Mouse (Mus musculus) right cerebral cortex, postnatal 10 days (tissue): ENCODE measurements at regions not wholly inside any gene's neighbourhood (a gene's known extent, or its start where the extent isn't known, plus 50 kb on each side); places are given as distances from the start of the nearest gene placed in this dataset.

ENCODE experiments used
- DNase-seq, 2 experiments: peaks; one replicate each; pipeline ENCODE4 v3.0.0; 2021; ENCODE audit warnings: low spot score in 2 of 2

DNA sequence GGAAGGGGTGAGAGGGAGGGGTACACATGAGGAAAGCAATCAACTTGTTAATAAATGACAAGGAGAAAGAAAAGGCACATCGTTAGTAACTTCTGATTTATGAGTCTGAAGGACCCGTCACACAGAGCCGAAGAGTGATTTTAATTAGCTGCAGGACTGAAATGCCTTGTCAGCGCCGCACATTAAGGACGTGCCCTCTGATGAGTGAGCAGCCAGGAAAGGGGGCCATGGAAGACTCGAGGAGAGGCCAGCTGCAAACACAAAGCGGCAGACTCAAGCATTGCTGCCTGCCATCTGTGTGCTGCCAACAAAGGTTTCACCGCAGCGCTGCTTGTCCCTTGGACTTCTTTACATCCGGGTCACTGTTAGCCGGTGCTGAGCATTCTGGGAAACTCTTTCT lies 184.8 kb upstream of the Fn1 start:
- DNase-seq = no peak

DNA sequence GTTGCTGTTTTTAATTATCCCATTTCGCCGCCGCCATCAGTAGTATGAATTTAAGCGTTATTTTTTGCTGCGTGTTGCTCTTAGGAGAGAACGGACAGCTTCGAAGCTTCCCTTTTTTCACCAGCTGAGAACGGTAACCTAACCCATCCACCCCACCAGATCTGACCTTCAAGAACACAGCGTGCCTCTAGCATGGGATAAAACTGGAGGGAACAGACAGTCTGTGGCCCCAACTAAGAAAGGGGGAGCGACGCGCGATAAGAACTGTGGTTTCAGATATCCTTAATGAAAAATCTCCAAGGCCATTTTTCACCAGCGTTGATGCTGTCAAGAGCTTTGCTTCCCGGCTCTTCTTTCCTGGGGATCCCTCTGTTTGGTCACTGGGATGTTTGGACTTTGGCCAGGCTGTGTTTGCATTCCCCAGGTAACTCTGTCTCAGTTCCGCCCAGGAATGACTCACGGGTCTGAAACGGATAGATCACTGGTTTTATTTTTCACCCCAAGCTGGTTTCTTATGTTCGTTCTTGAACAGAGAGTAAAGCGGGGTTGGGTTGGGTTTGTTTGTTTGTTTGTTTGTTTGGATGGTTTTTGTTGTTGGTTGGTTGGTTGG lies 184.1 kb upstream of the Fn1 start:
- DNase-seq = no peak

DNA sequence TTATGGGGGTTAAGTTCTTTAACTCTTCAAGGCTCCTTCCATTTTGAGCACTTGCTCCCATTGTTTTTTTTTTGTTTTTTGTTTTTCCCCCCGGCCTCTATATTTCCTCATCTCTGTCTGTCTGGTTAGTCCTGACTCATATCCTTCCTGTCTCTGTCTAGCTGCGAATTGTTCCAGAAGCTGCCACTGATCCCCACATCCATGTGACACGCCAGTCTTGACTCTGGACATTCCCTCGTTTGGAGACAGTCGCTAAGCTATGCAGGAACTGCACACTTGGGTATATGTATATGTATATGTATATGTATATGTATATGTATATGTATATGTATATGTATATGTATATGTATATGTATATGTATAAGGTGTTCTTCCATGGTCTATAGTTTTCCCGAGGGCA lies 177.4 kb upstream of the Fn1 start:
- DNase-seq = no peak

DNA sequence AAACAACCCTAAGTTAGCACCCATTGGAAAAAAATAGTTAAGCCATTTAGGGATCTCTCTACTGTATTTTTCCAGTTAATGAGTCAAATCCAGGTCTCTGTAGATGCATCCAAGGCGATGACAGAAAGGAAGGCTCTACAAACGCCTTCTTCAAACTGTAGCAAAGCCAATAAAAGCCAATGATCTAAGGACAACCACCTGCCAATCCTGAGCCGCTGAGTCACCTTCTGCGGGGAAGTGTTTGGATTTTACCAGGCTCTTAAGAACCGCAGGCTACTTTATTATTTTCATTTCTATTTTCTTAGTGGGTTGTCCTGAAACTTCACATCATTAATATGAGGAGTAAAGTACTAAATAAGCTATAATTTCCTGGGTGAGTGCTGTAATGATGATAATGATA lies 171.4 kb upstream of the Fn1 start:
- DNase-seq = no peak

DNA sequence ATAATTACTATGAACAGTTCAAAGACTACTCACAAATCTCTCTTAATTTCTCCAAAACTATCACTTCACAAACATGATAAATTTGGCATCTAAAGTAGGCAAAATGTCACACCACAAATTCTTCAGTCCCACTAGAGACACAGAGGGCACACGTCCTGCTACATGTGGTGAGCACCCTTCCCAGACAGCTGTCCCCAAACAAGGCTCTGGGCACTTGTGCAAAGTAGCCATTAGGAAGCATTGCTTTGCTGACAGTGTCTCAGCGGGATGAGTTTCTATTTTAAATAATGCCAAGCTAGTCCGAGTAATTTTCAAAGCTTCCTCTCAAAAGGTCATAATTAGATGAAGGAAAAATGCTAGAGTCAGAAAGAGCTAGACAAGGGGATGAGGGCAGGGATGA lies 169.1 kb upstream of the Fn1 start:
- DNase-seq = no peak

DNA sequence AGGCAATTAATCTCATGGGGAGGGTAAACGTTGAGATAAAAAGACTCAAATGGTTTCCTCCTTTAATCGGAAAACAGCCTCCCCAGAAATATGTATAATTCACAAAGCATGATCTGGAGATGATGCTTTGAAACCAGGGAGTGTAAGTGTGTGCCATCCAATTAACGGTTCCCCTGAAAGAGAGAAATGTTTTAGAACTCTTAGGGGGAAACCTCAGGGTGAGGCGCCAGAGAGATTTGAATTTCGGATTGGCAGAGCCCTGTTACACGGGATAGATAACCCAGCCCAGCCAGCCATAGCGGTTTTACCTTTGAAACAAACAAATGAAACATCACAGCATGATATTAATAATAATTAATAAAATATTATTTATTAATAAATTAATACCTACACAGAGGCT lies 168.1 kb upstream of the Fn1 start:
- DNase-seq = no peak

DNA sequence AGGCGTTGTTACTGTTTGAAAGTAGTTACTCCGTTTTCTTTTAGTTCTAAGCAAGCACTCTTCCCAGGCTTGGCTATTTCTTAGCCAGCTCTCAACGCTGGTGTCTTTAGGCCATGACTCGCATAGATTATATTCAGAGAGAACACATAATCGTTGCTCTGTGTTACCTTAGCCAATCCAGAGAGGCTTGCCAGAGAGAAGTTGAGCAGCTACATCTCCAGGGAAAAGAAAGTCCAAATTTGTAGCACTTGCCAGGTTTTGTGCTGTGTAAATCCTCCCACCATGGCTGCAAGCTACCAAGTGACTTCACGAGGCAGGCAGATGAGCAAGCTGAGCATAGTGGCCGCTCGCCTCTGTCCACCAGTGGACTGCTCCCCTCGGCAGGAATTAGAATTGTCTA lies 163.3 kb upstream of the Fn1 start:
- no peak for DNase-seq

DNA sequence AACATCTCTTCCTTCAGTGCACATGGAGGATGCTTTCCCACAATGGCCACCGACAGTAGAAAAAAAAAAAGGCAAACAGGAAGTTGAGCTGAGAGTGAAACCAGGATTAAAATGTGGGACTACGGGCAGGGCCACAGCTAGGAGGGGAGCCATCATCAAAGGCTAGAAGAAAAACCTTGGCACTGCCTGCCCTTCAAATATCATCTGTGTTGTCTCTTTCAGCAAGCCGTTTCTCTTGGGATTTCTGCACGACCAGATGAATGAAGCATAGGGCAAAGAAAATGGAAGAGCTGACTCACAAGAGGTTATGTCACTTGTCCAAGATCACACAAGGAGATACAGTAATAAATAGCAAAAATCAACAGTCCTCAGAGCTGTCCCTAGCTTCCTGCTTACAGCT lies 161.1 kb upstream of the Fn1 start:
- no peak for DNase-seq

DNA sequence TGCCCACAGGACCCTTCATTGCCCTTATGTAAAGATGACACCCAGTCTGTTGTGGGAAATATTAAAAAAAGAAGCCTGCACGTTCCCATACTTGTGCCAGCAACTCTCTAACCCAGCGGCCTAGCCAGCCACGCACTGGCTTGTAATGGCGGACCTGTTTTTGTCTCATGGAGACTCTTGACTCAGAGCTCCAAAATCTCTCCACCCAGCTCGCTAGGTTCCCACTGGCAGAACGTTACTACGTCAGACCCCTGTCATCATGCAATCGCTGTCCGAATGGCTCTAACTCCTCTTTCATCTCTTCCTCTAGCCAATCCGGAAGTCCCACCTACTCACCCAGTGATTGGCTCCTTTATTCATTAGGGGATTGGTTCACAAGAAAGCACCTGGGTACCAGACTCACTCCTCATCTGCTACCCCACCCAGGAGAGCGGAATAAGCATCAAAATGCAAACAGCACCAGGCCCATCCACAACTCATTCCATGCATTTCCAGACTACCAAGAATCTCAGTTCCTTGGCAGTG lies 159.2 kb upstream of the Fn1 start:
- no peak for DNase-seq

DNA sequence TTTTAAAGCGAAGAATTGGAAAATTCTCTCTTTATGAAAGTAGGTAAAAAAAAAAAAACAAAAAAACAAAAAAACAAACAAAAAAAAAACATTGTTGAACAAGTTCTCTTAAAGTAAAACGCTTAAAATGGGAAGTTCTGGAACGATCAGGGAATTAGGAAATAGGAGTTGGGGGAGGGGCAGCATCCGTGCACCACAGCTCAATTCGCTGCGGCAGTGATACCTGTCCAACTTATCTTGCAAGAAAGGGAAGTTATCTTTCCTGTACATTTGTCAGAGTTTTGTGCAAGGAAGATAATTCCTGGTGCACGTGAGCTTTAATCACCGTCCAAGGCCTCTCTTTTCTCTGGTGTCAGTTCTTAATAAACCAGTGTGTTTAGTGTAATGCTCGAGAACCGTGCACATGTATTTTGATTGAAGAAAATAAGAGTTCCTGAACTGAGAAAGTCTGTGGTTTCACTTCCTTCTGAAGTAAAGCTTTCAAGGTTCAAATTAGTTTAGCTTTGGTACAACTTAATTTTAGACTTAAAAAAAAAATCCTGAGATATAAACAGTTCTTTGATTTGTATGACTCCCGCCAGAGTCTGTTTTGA lies 158.3 kb upstream of the Fn1 start:
- no peak for DNase-seq

DNA sequence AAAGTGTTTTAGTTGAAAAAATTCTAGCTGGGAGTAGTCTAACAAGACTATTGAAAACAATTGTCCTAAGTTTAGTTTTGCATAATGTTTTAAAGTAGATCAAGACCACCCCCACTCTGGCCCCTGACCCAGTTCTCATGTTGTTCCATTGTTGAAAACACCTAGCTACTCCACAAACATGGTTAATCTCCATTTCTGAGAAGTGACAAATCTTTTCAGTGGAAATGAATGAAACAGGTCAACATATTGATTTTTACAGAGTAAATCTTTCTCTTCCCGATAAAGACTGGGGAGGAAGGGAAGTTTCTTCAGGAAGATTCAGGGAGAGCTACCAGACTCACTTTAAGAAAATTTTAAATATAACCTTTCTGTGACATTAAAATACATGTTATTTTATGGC lies 155.0 kb upstream of the Fn1 start:
- no peak for DNase-seq

DNA sequence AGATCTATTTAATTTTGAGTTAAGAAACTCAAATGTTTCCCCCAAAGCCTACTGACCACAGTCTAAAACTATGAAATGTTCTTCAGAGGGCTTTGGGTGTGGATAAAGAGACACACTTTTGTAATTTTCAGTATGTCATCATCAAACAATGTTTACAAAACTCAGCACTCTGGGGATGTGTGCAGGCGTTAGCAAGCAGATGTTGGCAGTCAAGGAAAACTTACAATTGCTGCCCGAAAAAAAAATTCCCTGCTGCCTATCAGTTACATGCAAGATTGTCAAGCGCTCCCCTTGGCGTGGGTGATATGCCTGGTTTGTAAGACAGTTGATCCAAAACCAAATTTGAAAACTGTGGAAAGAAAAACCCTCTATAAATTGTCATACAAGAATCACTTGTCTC lies 154.6 kb upstream of the Fn1 start:
- peak in 1 of 2 experiments; percentile 33 for DNase-seq

DNA sequence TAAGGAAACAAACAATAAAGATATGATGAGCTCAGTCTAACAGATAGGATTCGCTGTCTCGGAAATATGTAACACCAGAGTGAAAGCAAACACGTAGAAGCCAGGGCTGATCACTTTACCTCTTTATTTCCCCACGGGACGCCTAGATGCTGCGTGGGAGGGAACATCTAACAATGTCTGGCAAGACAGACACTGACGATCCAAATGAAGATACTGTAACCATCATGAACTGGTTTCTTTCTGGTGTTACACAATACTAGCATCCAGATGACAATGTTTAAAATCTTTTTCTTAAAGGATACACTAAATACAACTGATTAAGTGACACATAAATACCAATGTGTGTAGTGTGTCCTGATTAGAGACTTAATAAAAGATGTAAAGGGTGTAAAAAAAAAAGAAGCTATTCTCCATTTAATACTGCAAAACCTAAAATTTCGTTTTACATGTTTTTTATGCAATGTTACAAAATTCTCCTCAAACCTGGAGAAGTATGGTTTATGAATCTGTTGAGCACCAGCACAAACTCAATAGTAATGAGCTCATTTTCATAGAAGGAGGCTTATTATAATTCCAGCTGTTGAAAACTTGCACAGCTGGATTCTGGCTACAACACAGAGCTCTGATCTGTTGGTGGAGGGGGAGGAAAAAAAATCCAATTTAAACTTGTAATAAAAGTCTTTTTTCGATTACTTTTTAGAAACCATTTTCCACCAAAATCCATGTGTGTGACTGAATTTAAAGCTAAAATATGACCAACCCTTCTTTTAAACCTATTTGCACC lies 148.5 kb upstream of the Fn1 start:
- DNase-seq = no peak

DNA sequence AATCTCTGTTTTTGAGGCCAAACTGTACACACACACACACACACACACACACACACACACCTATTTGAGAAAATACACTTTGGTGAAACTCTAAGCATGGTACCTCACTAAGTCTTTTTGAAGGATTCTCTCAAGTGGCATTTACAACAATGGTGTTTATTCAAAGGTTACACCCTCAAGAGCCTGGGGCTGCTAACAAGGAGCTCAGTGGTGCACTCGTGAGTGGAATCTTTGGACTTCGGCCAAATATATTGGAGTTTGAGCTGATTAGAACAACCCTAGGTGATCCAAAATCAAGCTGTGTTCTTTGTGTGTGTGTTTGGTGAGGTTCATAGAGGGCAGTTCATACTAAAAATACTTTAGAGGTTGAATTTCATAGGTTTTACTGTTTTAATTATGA lies 147.6 kb upstream of the Fn1 start:
- no peak for DNase-seq

DNA sequence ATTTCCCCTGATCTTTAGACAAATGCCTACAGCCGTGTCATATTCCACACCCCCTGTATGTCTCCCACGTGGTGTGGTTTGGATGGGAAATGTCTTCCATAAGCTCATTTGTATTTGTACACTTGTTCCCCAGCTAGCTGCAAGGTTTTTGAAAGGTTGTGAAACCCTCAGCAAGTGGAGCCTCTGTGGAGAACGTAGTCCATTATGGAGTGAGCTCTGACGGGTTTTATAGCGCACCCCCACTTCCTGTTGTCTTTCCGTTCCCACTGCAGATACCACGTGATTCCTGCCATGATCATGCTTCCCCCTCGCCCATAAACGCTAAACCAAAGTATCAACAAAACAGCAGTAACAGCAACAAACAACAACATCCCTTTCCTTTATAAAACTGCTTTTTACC lies 145.6 kb upstream of the Fn1 start:
- DNase-seq = no peak

DNA sequence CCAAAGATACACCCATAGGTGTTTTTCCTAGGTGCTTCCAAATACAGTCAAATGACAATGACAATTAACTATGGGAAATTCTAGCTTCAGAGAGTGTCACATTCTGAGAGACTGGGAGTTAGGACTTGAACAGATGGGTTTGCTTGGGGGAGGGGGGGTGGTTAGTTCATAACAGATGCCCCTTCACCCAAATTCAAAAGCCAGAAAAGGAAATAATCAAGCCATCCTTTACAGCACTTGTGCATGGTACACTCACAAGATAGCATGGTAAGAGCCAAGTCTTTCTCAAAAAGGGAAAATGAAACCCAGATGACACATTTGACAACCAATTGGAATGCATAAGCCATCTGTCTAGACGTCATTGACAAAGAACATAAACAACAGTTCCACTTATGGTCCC lies 135.4 kb upstream of the Fn1 start:
- no peak for DNase-seq

DNA sequence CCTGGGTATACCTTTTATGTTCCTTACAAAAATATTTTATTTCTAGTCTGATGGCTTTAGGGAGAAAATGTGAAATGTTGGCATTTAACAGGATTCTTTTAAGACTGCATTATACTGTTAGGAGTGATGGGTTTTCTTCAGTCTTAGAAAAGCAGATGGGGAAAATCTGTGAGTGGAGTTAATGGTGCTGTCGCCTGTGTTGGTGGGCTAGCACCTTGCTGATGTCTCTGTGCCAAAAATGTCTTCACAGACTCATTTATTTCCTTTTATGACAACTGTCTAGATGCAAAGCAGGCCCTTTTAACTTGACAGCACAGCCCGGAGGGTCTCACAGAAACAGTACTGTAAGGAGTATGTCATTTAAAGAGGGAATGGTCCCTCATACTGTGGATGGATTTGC lies 131.9 kb upstream of the Fn1 start:
- DNase-seq = no peak

DNA sequence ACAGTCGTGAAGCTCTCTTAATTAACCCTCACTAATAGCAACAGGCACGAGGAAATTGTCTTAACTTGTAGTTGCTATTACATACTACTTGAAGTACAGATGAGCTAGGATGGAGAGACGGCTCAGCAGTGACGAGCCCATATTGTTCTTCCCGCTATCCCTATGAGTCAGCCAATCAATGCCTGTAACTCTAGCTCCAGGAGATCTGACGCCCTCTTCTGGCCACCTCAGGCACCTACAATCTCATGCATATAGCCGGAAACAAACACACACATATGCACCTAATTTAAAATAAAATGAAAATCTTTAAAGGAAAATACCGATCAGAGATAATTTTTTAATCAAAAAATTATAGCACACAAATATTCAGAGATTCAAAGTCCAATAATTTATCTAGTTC lies 125.3 kb upstream of the Fn1 start:
- DNase-seq = no peak

DNA sequence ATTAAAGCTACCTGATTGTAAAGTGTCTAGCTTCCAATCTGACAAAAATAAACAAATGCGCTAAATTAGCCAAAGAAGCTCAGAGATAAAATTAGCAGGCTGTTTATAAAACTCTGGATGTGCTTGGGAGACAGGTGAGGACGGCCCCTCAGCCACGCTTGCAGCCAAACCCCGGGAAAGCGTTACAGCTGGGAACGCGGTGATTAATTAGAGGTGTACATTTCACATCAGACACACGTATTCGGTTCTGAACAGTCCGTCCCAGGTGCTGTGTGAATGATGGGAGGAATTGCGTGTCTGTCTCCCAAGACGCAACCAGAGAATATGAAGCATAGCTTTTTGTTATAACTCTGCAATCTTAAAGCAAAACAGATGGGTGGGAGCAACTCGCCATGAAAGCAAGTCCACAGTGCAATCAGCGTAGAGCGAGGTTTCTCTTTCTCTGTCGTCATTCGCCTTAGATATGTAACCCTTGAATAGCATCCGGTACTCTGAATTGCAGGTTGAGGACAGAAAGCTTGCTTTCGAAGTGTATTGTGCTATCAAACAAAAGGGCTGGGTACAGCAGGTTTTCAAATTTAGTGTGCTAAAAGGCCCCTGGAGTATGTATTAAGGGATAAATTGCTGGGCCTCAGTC lies 123.0 kb upstream of the Fn1 start:
- DNase-seq = no peak

DNA sequence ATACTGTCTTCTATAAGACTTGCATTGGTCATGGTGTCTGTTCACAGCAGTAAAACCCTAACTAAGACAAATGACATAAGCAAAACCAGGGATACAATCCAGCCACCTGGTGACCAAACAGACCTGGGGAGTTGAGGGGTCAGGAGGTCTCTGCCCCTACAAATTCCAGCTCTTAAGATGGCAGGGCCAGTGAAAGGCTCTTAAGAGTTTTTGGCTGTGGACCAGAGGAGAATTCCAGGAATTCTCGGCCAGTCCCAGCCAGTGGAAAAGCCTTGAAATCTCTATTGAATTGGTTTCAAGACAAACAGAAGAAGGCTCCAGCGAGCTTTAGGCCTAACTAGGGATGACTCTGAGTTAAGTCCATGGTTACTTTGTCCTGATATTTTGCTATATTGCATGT lies 119.5 kb upstream of the Fn1 start:
- DNase-seq = no peak

DNA sequence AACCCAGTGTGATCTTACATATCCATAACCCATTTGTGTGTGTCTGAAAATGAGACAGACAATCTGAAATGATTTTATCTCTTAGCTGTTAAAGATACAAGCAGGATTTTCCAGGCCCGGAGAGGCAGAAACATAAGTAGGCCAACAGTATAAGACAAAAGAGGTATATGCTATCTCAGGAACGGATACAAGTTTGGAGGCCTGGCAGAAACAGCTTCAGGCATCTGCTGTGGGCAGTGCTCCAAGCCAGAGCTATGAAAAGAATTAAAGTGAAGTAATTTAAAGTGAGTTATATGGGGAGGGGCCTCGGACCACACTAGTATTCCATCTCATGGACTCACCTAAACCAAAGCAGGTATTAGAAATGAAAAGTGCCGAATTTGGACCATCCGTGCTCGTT lies 118.8 kb upstream of the Fn1 start:
- peak; percentile 53 to 67 for DNase-seq

DNA sequence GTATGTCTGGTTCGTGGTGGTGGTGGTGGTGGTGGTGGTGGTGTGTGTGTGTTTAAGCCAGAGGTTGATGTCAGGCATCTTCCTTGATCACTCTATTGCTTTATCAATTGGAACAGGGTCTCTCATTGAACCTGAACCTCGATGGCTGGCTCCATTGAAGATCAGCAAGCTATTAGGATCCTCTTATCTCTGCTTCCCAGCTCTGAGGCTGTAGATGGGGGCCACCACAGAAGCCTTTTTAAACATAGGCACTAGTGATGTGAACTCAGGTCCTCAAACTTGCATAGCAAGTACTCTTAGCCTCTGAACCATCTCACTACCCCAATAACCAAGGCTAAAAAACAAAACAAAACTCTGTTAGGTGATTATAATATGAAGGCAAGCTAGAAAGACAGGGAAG lies 116.6 kb upstream of the Fn1 start:
- no peak for DNase-seq

DNA sequence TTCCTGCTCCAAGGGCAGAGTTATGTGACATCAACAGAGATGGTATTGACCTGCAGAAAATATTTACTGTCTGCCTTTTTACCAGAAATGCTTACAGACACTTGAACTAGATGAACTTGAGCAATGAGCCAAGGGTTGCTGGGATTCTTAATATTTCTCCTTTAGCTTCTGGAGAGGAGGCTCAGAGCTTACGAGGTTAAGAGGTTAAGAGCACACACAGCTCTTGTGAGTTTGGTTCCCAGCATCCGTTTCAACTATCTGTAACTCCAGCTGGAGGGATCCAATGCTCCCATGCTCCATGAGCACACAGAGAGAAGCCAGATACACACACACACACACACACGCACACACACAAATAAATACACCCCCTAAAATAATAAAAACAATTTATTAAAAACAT lies 114.7 kb upstream of the Fn1 start:
- no peak for DNase-seq
